Mouse (Mus musculus) testis, adult 2 months (tissue): ENCODE results near the gene Rab36. TPM values are rescaled to one million over a fixed set of nuclear protein-coding genes. Genes with fewer than 3 reads are reported as not detected.

Experiments used
- H3K27ac ChIP-seq: fragments of 200-500 bp; 2 replicates; pipeline ENCODE4 v1.5.1; 2012; ENCODE audit warnings: low read depth, low read length; ENCODE audit not compliant: control insufficient read depth, insufficient read depth
- H3K27me3 ChIP-seq: fragments of 200-500 bp; 2 replicates; pipeline ENCODE4 v1.6.1; 2012; ENCODE audit warnings: mild to moderate bottlenecking, low read length, moderate library complexity; ENCODE audit not compliant: control insufficient read depth, insufficient read depth
- H3K36me3 ChIP-seq: fragments of 200-500 bp; 2 replicates; pipeline ENCODE4 v1.6.1; 2012; ENCODE audit warnings: mild to moderate bottlenecking, low read length; ENCODE audit not compliant: control insufficient read depth, insufficient read depth
- H3K4me1 ChIP-seq: fragments of 200-500 bp; 2 replicates; pipeline ENCODE4 v1.6.1; 2012; ENCODE audit warnings: low read length; ENCODE audit not compliant: control insufficient read depth, insufficient read depth
- H3K4me3 ChIP-seq: fragments of 200-500 bp; 2 replicates; pipeline ENCODE4 v1.5.1; 2012; ENCODE audit warnings: low read depth, mild to moderate bottlenecking, low read length, moderate library complexity, mixed read lengths; ENCODE audit not compliant: control insufficient read depth
- CTCF ChIP-seq: fragments of 200-500 bp; IDR thresholded peaks from 2 replicates; pipeline ENCODE4 v1.5.1; 2012; ENCODE audit warnings: low read depth, mild to moderate bottlenecking, inconsistent platforms, low read length, moderate library complexity; ENCODE audit not compliant: control insufficient read depth, insufficient read depth, insufficient replicate concordance
- POLR2A ChIP-seq: fragments of 200-500 bp; IDR thresholded peaks from 2 replicates; pipeline ENCODE4 v1.6.1; 2012; ENCODE audit warnings: low read depth, mild to moderate bottlenecking, inconsistent platforms, low read length, moderate library complexity; ENCODE audit not compliant: control insufficient read depth
- polyA plus RNA-seq: library from polyadenylated mRNA; depleted of rRNA; stranded (reverse); fragments of >200 nt; gene quantifications from 2 replicates; pipeline ENCODE4 v1.2.3, GENCODE M21; 2012

Rab36 gene
- polyA plus RNA-seq, 1 experiment = 35.3 TPM

DNA sequence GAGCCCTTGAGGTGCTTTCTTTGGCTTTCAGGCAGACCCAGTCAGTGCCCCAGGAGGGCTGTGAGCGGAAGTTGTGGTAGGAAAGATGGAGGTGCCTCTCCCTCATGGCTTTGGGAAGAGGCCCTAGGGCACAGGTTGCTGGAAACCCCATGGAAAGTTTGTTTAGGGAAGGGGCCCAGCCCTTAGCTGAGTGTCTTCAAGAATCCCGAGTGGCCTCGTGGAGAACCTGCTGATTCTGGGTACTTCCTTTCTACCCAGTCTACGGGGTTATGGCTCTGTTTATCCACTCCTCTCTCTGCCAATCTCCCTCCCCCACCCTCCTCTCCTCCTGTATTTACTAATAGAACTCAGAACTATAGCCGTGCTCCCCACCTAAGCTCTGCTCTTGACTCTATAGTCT lies 38.8 kb downstream of the Rab36 start:
- Histone ChIP-seq H3K4me3 (no peak overlapping the region), H3K27ac (no peak overlapping the region), H3K27me3 (no peaks in the 10 kb centered on the region), H3K4me1 (peaks cover 4% of the 10 kb centered on the region; the same call in 1 of the 2 replicates), H3K36me3 (no peaks in the 10 kb centered on the region)
- TF ChIP-seq POLR2A = no peak
- TF ChIP-seq CTCF = no peak

DNA sequence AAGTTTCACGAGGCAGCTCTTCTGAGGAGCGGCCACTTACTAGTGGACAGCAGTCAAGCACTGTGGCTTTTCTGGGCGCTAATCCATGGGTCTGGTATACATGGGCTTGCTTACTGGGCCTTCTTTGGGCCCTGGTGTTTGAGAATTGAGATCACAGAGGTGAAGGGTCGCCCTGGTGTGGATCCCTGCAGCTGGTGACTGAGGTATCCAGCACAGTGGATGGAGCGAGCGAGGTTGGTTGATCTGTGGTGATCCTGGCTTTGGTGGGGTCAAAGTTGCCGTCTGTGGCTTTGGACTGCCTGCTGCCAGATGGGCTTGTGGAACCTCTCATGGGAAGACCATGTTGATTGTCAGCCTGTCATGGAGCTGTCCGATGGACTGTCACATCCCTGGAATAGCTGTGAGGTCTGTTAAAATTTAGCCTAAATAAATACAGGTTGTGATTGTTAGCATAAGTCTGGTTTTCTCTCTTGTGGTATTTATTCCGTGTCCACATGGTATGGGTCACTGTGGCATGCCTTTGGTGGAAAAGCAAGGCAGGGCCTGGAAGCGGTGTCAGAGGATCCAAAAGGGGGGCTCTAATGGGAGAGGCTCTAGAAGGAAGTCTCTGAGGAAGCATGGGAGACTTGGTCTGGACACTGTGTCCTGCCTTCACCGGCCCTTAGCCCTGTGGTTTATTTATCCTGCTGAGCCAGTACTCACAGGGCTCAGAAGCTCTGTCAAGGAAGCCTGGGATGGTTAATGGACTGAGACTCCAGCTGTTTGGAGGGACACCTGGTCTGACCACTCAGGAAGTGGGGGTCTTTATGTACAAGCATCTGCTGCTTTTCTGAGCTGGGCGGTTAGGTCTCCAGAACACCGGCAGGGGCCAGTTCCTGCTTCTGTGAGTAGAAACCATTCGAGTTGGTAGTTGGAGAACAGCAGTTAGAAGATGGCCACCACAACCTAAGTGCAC lies 41.6 kb downstream of the Rab36 start:
- Histone ChIP-seq H3K4me3 (no peak overlapping the region), H3K27ac (no peak overlapping the region), H3K4me1 (peaks cover 4% of the 10 kb centered on the region; the same call in 1 of the 2 replicates), H3K36me3 (no peaks in the 10 kb centered on the region), H3K27me3 (no peaks in the 10 kb centered on the region)
- no peak for TF ChIP-seq CTCF
- TF ChIP-seq POLR2A = no peak

DNA sequence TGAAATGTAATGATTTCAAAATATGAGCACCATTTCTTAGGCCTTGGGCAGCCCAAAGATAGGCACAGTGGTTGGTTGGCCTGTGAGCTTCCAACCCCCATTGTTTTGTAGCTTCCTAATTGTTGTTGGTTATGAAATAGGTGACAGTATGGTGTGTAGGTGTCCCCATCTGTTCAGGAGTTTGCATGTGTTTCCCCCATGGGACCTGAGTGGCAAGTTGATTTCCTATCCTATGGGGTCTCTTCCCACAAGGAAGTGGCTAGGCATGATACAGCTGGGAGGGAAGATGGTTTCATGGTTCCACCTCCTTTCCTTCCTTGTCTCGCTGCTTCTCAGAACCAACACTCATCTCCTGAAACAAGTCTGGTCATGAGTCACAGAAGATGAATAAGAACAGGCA lies 48.5 kb downstream of the Rab36 start:
- no peak for TF ChIP-seq CTCF
- TF ChIP-seq POLR2A = no peak
- no peaks in the 10 kb centered on the region for H3K36me3 ChIP-seq
- H3K27ac ChIP-seq = no peak overlapping the region
- H3K4me1 ChIP-seq = no peaks in the 10 kb centered on the region
- H3K4me3 ChIP-seq = no peak overlapping the region
- H3K27me3 ChIP-seq = no peaks in the 10 kb centered on the region

DNA sequence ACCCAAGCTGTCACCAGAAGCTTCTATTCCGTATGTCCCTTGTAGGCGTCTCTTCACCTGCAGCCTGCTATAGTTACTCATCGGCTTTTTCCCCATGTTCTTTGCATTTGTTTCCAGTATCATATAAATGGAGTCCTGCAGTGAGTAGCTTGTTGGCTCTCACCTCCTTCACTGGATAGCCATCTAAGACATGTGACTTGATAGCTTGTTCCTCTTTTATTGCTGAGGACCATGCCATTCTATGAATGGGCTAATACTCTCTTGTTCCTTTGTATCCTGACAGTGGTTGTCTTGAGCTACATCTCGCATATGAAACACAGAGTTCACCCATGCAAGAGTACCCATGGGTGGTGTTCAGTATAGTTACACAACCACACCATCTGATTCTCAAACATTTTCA lies 51.6 kb downstream of the Rab36 start:
- no peaks in the 10 kb centered on the region for H3K4me1 ChIP-seq
- no peaks in the 10 kb centered on the region for H3K27me3 ChIP-seq
- no peak overlapping the region for H3K27ac ChIP-seq
- TF ChIP-seq CTCF = no peak
- TF ChIP-seq POLR2A = no peak
- H3K4me3 ChIP-seq = no peak overlapping the region
- H3K36me3 ChIP-seq = no peaks in the 10 kb centered on the region

DNA sequence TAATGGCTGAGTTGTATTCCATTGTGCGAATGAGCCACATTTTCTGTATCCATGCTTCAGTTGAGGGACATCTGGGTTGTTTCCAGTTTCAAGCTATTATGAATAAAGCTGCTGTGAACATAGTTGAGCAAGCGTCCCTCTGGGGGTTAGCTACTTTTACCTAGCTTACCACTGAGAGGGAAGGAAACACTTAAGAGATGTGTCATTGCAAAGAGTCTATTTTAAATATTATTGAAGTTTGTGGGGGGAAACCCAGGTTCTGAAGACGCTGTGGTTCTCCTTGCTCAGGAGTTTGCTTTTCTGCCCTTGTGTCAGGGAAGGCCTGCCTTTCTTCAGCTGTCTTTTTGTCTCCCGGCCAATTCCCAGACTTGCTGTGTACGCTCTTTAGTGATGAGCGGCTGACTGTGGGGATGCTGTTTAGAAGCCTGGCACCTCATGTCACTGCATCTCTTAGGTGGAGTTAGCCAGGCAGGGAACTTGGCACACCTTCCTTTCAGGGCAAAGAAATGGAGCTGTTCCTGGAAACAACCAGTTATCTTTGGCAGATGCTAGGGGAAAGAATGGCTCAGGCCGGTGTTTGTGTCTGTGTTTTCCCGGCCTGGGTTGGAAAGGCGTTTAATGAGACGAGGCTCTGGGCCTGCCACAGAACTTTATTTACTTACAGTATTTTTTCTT lies 54.8 kb downstream of the Rab36 start:
- no peak for TF ChIP-seq CTCF
- no peak for TF ChIP-seq POLR2A
- H3K27me3 ChIP-seq = no peaks in the 10 kb centered on the region
- no peak overlapping the region for H3K27ac ChIP-seq
- H3K4me3 ChIP-seq = no peak overlapping the region
- no peaks in the 10 kb centered on the region for H3K36me3 ChIP-seq
- no peaks in the 10 kb centered on the region for H3K4me1 ChIP-seq

DNA sequence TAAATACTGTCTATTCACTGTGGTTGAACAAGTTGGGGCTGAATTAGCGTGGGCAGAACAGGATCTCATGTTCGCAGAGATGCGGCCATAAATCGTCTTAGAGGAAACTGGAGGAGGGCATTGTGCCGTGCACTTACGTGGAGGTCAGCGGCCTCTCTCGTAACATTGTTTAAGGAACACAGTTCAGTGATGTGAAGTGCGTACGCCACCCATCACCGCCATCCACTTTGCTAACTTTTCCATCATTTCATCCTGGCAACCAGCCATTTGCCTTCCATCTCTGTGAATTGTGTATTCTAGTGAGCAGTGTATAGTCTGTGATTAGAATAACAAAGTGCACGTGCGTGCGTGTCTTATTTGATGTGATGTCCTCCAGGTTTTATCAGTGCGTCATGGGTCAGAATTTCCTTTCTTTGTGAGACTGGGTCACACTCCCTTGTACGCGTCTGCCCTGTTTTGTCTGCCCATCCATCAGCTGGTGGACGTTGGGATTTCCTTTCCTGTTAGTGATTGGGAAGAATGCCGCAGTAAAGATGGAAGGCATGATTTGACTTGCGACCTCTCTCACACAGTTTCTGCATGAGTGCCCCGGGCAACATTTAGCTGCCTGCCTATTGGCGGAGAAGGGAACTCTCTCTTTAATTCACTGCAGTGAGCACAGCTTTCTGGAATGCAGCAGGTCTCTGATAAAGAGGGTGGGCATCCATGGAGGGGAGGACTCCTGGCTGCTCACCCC lies 56.6 kb downstream of the Rab36 start:
- Histone ChIP-seq H3K27me3 (no peaks in the 10 kb centered on the region), H3K36me3 (no peaks in the 10 kb centered on the region), H3K4me3 (no peak overlapping the region), H3K27ac (no peak overlapping the region), H3K4me1 (no peaks in the 10 kb centered on the region)
- TF ChIP-seq CTCF (no peak), POLR2A (no peak)

DNA sequence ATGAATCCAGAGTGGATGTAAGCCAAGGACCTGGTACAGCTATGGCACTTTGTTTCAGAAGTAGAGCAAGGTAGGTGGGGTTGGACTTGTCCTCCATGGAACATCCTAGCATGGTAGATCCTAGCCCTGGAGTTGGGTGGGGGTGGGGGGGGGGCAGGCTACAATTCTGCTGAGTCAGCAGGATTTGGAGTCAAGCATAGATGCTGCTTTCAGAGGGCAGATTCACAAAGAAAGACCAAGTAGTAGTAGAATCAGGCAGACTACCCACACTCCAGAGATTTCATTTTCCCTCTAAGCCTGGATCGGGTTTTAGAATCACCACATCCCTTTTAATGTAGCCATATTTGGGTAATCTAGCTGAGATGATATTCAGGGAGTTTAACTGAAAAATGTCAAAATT lies 57.5 kb downstream of the Rab36 start:
- Histone ChIP-seq H3K27me3 (no peaks in the 10 kb centered on the region), H3K36me3 (no peaks in the 10 kb centered on the region), H3K4me3 (no peak overlapping the region), H3K27ac (no peak overlapping the region), H3K4me1 (no peaks in the 10 kb centered on the region)
- TF ChIP-seq CTCF (no peak), POLR2A (no peak)
